Comparison of ENCODE assay signal across 19 mouse cellular contexts in genomic region chr15:84053240-84053639, GRCm38 (mm10). TPM values are rescaled to one million over a fixed set of nuclear protein-coding genes. Genes with fewer than 3 reads are reported as not detected.
DNase-seq lines count a peak whose midpoint lies in the region; ATAC-seq lines count a peak whose summit lies in the region.
"Had no signal": no experiment of that assay in that cellular context is flagged by ENCODE, and none has a peak within 500 bp of the region (broad histone marks: within the 10 kb centered on the region; RNA-seq: fewer than 3 reads in every experiment).

No protein-coding gene starts in this region.

- no peak overlapping the region for H3K4me3 ChIP-seq in forebrain, embryonic 14.5 days (ENCODE audit: low read depth, low read length)
- no peak overlapping the region for H3K4me3 ChIP-seq in forebrain, embryonic 12.5 days (replicated peaks)
- no peak overlapping the region for H3K4me3 ChIP-seq in hindbrain, embryonic 15.5 days
- H3K4me3 ChIP-seq in hindbrain, embryonic 10.5 days, result no peak overlapping the region
- no peak overlapping the region for H3K4me3 ChIP-seq in forebrain, embryonic 16.5 days (replicated peaks; ENCODE audit: low read length)
- no peak overlapping the region for H3K4me3 ChIP-seq in midbrain, embryonic 13.5 days (replicated peaks)
- H3K4me3 ChIP-seq: heart, adult 2 months; limb, embryonic 12.5 days; liver, embryonic 15.5 days had no signal

- no peaks in the 10 kb centered on the region for H3K9me3 ChIP-seq in forebrain, embryonic 14.5 days (replicated peaks; ENCODE audit: control insufficient read depth, low read length)
- H3K9me3 ChIP-seq in forebrain, embryonic 12.5 days, result no peaks in the 10 kb centered on the region
- no peaks in the 10 kb centered on the region for H3K9me3 ChIP-seq in hindbrain, embryonic 15.5 days
- no peaks in the 10 kb centered on the region for H3K9me3 ChIP-seq in hindbrain, embryonic 10.5 days
- no peaks in the 10 kb centered on the region for H3K9me3 ChIP-seq in forebrain, embryonic 16.5 days (ENCODE audit: control insufficient read depth, low read length)
- H3K9me3 ChIP-seq in midbrain, embryonic 13.5 days, result no peaks in the 10 kb centered on the region
- H3K9me3 ChIP-seq: limb, embryonic 12.5 days; liver, embryonic 15.5 days had no signal

- peak; percentile 44; the same call in 1 of the 2 replicates for ATAC-seq in forebrain, embryonic 14.5 days
- ATAC-seq in forebrain, embryonic 12.5 days (ENCODE audit: low FRiP score), result no peak
- ATAC-seq in hindbrain, embryonic 15.5 days (ENCODE audit: low FRiP score, low read depth), result peak; percentile 70
- ATAC-seq in forebrain, embryonic 16.5 days, result 0 out of 2 replicates have a peak, but pooled peaks have one; percentile 11
- ATAC-seq in midbrain, embryonic 13.5 days, result peak; percentile 53
- ATAC-seq: intestine, embryonic 16.5 days; Patski had no signal

- no peaks in the 10 kb centered on the region for H3K36me3 ChIP-seq in forebrain, embryonic 14.5 days (ENCODE audit: control insufficient read depth, insufficient read depth, low read length)
- H3K36me3 ChIP-seq in forebrain, embryonic 12.5 days (replicated peaks), result no peaks in the 10 kb centered on the region
- no peaks in the 10 kb centered on the region for H3K36me3 ChIP-seq in hindbrain, embryonic 15.5 days
- H3K36me3 ChIP-seq in hindbrain, embryonic 10.5 days, result no peaks in the 10 kb centered on the region
- no peaks in the 10 kb centered on the region for H3K36me3 ChIP-seq in forebrain, embryonic 16.5 days (ENCODE audit: control insufficient read depth, insufficient read depth)
- H3K36me3 ChIP-seq in midbrain, embryonic 13.5 days, result no peaks in the 10 kb centered on the region
- H3K36me3 ChIP-seq: G1E; limb, embryonic 12.5 days; liver, embryonic 15.5 days had no signal

- H3K9ac ChIP-seq in forebrain, embryonic 14.5 days (ENCODE audit: low read length), result no peak overlapping the region
- H3K9ac ChIP-seq in forebrain, embryonic 12.5 days, result no peak overlapping the region
- H3K9ac ChIP-seq in hindbrain, embryonic 15.5 days, result no peak overlapping the region
- H3K9ac ChIP-seq in forebrain, embryonic 16.5 days (replicated peaks; ENCODE audit: low read depth, low read length), result no peak overlapping the region
- no peak overlapping the region for H3K9ac ChIP-seq in midbrain, embryonic 13.5 days (replicated peaks)
- H3K9ac ChIP-seq: limb, embryonic 12.5 days; liver, embryonic 15.5 days; lung, embryonic 14.5 days had no signal

- DNase-seq in forebrain, embryonic 14.5 days (ENCODE audit: low spot score), result no peak
- DNase-seq in hindbrain, embryonic 10.5 days (ENCODE audit: low spot score), result no peak
- no peak for DNase-seq in spleen, postnatal 14 days (ENCODE audit: low spot score in 2 of 2)
- no peak for DNase-seq in layer of hippocampus, adult 18-20 months (ENCODE audit: low spot score in 2 of 2)

- no peaks in the 10 kb centered on the region for H3K27me3 ChIP-seq in forebrain, embryonic 14.5 days (replicated peaks; ENCODE audit: control insufficient read depth, insufficient read depth, low read length)
- H3K27me3 ChIP-seq in forebrain, embryonic 12.5 days, result peaks cover 11% of the 10 kb centered on the region
- peaks cover 5% of the 10 kb centered on the region; the same call in 1 of the 2 replicates for H3K27me3 ChIP-seq in hindbrain, embryonic 15.5 days
- H3K27me3 ChIP-seq in hindbrain, embryonic 10.5 days (ENCODE audit: insufficient read depth, poor library complexity, severe bottlenecking), result peaks cover 11% of the 10 kb centered on the region; the same call in 1 of the 2 replicates
- H3K27me3 ChIP-seq in forebrain, embryonic 16.5 days (replicated peaks; ENCODE audit: control insufficient read depth, insufficient read depth, low read length), result no peaks in the 10 kb centered on the region
- H3K27me3 ChIP-seq in midbrain, embryonic 13.5 days, result peaks cover 16% of the 10 kb centered on the region
- H3K27me3 ChIP-seq: liver, embryonic 15.5 days had no signal

- peaks cover 3% of the 10 kb centered on the region for H3K4me1 ChIP-seq in forebrain, embryonic 14.5 days (ENCODE audit: control insufficient read depth, insufficient read depth, low read length)
- H3K4me1 ChIP-seq in forebrain, embryonic 12.5 days, result peaks cover 4% of the 10 kb centered on the region; the same call in 1 of the 2 replicates
- H3K4me1 ChIP-seq in hindbrain, embryonic 15.5 days (replicated peaks), result peaks cover 7% of the 10 kb centered on the region
- H3K4me1 ChIP-seq in hindbrain, embryonic 10.5 days (replicated peaks), result peaks cover 14% of the 10 kb centered on the region; the same call in 1 of the 2 replicates
- H3K4me1 ChIP-seq in forebrain, embryonic 16.5 days (replicated peaks; ENCODE audit: control insufficient read depth, insufficient read depth, low read length), result peaks cover 15% of the 10 kb centered on the region
- H3K4me1 ChIP-seq in midbrain, embryonic 13.5 days (replicated peaks), result peaks cover 4% of the 10 kb centered on the region; the same call in 1 of the 2 replicates
- H3K4me1 ChIP-seq: liver, embryonic 15.5 days had no signal

- H3K27ac ChIP-seq in forebrain, embryonic 14.5 days (ENCODE audit: low read depth, low read length), result no peak overlapping the region
- no peak overlapping the region for H3K27ac ChIP-seq in forebrain, embryonic 12.5 days
- H3K27ac ChIP-seq in hindbrain, embryonic 15.5 days (replicated peaks), result no peak overlapping the region
- H3K27ac ChIP-seq in hindbrain, embryonic 10.5 days, result no peak overlapping the region
- H3K27ac ChIP-seq in forebrain, embryonic 16.5 days (ENCODE audit: low read length), result peak overlapping the region; percentile 64
- no peak overlapping the region for H3K27ac ChIP-seq in midbrain, embryonic 13.5 days
- H3K27ac ChIP-seq: heart, adult 2 months; kidney, postnatal 0 days; limb, embryonic 12.5 days; liver, embryonic 15.5 days had no signal

- 94% methylated on average over 4 of the region's 4 CpGs for WGBS in forebrain, embryonic 14.5 days
- WGBS in forebrain, embryonic 12.5 days, result 96% methylated on average over 4 of the region's 4 CpGs
- WGBS in hindbrain, embryonic 15.5 days, result 97% methylated on average over 4 of the region's 4 CpGs
- 94% methylated on average over 4 of the region's 4 CpGs for WGBS in hindbrain, embryonic 10.5 days
- 87% methylated on average over 4 of the region's 4 CpGs for WGBS in forebrain, embryonic 16.5 days
- 95% methylated on average over 4 of the region's 4 CpGs for WGBS in midbrain, embryonic 13.5 days

- no peak overlapping the region for H3K4me2 ChIP-seq in forebrain, embryonic 14.5 days (ENCODE audit: low read length)
- H3K4me2 ChIP-seq in forebrain, embryonic 12.5 days, result no peak overlapping the region
- H3K4me2 ChIP-seq in hindbrain, embryonic 15.5 days, result no peak overlapping the region
- H3K4me2 ChIP-seq in forebrain, embryonic 16.5 days (ENCODE audit: low read length), result peak overlapping the region; percentile 9; the same call in 1 of the 2 replicates
- H3K4me2 ChIP-seq in midbrain, embryonic 13.5 days (replicated peaks), result no peak overlapping the region
- H3K4me2 ChIP-seq: limb, embryonic 12.5 days; liver, embryonic 15.5 days; lung, embryonic 14.5 days had no signal

RNA-seq across cellular contexts. Expression of gene Efcab6, which starts 11.9 kb away (rescaled TPM):
- polyA plus RNA-seq in forebrain, embryonic 14.5 days (2014; fragmentation: Nextera tagmentation; extraction: Ambion mirVana), result 2.1 and 3.0 TPM in 2 replicates
- polyA plus RNA-seq in forebrain, embryonic 12.5 days (2016; fragmentation: Nextera tagmentation; extraction: Ambion mirVana), result 0.58 and 1.3 TPM in 2 replicates
- 0.45 and 0.52 TPM in 2 replicates for polyA plus RNA-seq in hindbrain, embryonic 15.5 days (2015; fragmentation: Nextera tagmentation; extraction: Ambion mirVana)
- 0.22 and 0.32 TPM in 2 replicates for polyA plus RNA-seq in hindbrain, embryonic 10.5 days (2016; fragmentation: Nextera tagmentation; extraction: Ambion mirVana)
- polyA plus RNA-seq in forebrain, embryonic 16.5 days (2015; fragmentation: Nextera tagmentation; extraction: Ambion mirVana), result 2.8 and 3.7 TPM in 2 replicates
- 0.57 and 0.85 TPM in 2 replicates for polyA plus RNA-seq in midbrain, embryonic 13.5 days (2015; fragmentation: Nextera tagmentation; extraction: Ambion mirVana)
- 1 to 10 TPM; 6.3 to 7.6 TPM for total RNA-seq in layer of hippocampus, adult 18-20 months (2021)
- total RNA-seq: G1E; heart, adult 2 months; heart, postnatal 14 days; liver, adult 2 months had no signal
- polyA plus RNA-seq: G1E; liver, adult 2 months; liver, embryonic 15.5 days; Patski had no signal

RNA-seq across cellular contexts. Expression of gene Sult4a1, which starts 52.3 kb away (rescaled TPM):
- polyA plus RNA-seq in forebrain, embryonic 14.5 days (2014; fragmentation: Nextera tagmentation; extraction: Ambion mirVana), result 40.4 and 51.4 TPM in 2 replicates
- 21.7 and 23.3 TPM in 2 replicates for polyA plus RNA-seq in forebrain, embryonic 12.5 days (2016; fragmentation: Nextera tagmentation; extraction: Ambion mirVana)
- 109 and 120 TPM in 2 replicates for polyA plus RNA-seq in hindbrain, embryonic 15.5 days (2015; fragmentation: Nextera tagmentation; extraction: Ambion mirVana)
- 12.0 and 14.8 TPM in 2 replicates for polyA plus RNA-seq in hindbrain, embryonic 10.5 days (2016; fragmentation: Nextera tagmentation; extraction: Ambion mirVana)
- 80.6 and 92.7 TPM in 2 replicates for polyA plus RNA-seq in forebrain, embryonic 16.5 days (2015; fragmentation: Nextera tagmentation; extraction: Ambion mirVana)
- 42.1 and 44.4 TPM in 2 replicates for polyA plus RNA-seq in midbrain, embryonic 13.5 days (2015; fragmentation: Nextera tagmentation; extraction: Ambion mirVana)
- 100 to 1,000 TPM; 350 to 353 TPM for total RNA-seq in layer of hippocampus, adult 18-20 months (2021)
- total RNA-seq: G1E; gastrocnemius, postnatal 4 days; liver, adult 2 months had no signal
- polyA plus RNA-seq: G1E; liver, adult 2 months had no signal
